Mouse (Mus musculus) thymus, adult 2 months (tissue): Measurements from ENCODE around the gene Abhd6.

Experiments
- CTCF ChIP-seq: fragments of 200-500 bp; IDR thresholded peaks from 2 replicates; pipeline ENCODE4 v1.5.1; 2012; ENCODE audit warnings: mild to moderate bottlenecking, control low read depth, low read length, moderate library complexity, borderline replicate concordance; ENCODE audit not compliant: control insufficient read depth, poor library complexity, insufficient read depth; ENCODE audit errors: extremely low read depth
- POLR2A ChIP-seq: fragments of 200-500 bp; IDR thresholded peaks from 2 replicates; pipeline ENCODE4 v1.6.1; 2012; ENCODE audit warnings: mild to moderate bottlenecking, low read length, control low read depth, moderate library complexity; ENCODE audit not compliant: control insufficient read depth, poor library complexity, insufficient read depth; ENCODE audit errors: extremely low read depth

GRCm38 (mm10) chr14:8093427-8093826, 90.7 kb downstream of the Abhd6 start:
- TF ChIP-seq CTCF: no peak
- TF ChIP-seq POLR2A: no peak
